Mouse (Mus musculus): ENCODE measurements at regions not wholly inside any gene's neighbourhood (a gene's known extent, or its start where the extent isn't known, plus 50 kb on each side); places are given as distances from the start of the nearest gene placed in this dataset.

DNA sequence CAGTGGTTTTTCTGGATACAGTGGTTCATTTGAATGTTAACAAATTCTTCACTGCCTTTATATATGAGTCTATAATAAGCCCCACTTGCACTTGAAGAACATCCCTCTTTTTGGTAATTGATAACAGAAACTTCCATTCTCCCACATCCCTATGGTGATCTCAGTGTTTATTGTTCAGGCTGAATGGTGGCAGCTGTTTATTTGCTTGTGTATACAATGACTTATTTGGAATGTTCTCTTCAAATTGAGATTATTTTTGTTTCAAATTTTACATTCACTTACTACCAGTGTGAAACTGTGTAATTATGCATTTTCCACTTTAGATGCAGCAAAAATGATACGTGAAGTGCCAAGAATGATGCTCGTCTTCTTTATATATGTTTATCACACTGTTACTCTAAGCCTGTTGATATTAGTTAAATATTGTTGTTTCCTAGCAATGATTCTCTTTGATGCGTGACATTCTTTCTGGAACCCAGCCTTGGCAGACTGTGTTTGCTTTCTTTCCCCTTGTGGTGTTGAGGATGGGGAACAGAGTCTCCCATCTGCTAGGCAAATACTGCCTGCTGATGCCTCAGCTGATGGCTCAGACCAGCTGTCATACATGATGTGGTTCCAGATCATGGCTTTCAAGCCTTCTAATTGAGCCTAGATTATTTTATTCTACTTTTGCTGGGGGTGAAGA, 389.1 kb downstream of the Cd109 start:
- no peak overlapping the region for H3K27ac ChIP-seq (replicated peaks)
- no peak for ATAC-seq (ENCODE audit: insufficient number of reproducible peaks, low FRiP score, low TSS enrichment, low read depth)
- no peak overlapping the region for H3K9ac ChIP-seq
- no peaks in the 10 kb centered on the region for H3K4me1 ChIP-seq
- H3K36me3 ChIP-seq, result no peaks in the 10 kb centered on the region
- H3K4me3 ChIP-seq (replicated peaks), result no peak overlapping the region
- no peak overlapping the region for H3K4me2 ChIP-seq (replicated peaks)
- H3K9me3 ChIP-seq (replicated peaks), result no peaks in the 10 kb centered on the region
- 58% methylated on average over 3 of the region's 3 CpGs for WGBS
- no peaks in the 10 kb centered on the region for H3K27me3 ChIP-seq

DNA sequence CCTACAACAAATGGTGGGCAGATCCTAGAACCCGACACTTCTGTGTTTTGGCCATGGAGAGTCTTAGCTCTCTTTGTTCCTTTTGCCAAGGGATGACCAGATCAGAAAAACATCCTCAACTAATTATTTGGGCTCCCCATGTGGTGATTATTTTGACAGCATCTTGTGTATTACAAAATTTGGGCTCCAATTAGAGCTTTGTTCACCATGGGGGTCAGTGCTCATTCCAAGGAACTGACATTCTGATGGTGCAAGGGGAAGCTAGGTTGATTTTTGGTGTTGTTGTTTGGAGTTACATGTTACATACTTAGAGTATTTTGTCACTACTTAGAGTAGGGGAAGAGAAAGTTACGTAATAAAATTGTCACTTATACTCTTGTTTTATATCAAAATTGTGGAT, 406.9 kb downstream of the Cd109 start:
- H3K4me1 ChIP-seq, result no peaks in the 10 kb centered on the region
- H3K4me3 ChIP-seq (replicated peaks), result no peak overlapping the region
- no peak for ATAC-seq (ENCODE audit: insufficient number of reproducible peaks, low FRiP score, low TSS enrichment, low read depth)
- H3K4me2 ChIP-seq (replicated peaks), result no peak overlapping the region
- H3K9me3 ChIP-seq (replicated peaks), result no peaks in the 10 kb centered on the region
- no peak overlapping the region for H3K9ac ChIP-seq
- no peak overlapping the region for H3K27ac ChIP-seq (replicated peaks)
- no peaks in the 10 kb centered on the region for H3K36me3 ChIP-seq
- H3K27me3 ChIP-seq, result no peaks in the 10 kb centered on the region
- WGBS, result 94% methylated on average over 2 of the region's 2 CpGs

DNA sequence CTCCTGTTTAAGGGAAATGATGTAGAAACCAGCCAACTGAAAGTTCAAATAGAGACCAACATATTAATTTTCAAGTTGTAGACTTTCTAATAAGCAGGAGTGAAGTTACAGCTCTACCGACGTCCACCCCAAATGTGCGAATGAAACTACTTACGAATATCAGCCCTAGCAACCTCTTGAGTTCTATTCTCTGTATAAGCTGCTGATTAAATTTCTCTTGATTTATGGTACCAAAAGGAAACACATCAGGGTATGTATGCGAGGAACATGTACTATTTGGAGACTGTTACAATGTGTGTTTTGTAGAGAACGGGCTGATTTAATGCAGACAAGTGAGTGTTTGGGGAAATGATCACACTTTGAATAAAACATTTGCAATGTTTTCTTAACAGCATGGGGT, 412.9 kb downstream of the Cd109 start:
- no peak for ATAC-seq (ENCODE audit: insufficient number of reproducible peaks, low FRiP score, low TSS enrichment, low read depth)
- no peak overlapping the region for H3K4me3 ChIP-seq (replicated peaks)
- 81% methylated on average over 6 of the region's 6 CpGs for WGBS
- H3K27ac ChIP-seq (replicated peaks), result no peak overlapping the region
- H3K4me2 ChIP-seq (replicated peaks), result no peak overlapping the region
- no peaks in the 10 kb centered on the region for H3K36me3 ChIP-seq
- H3K27me3 ChIP-seq, result no peaks in the 10 kb centered on the region
- no peak overlapping the region for H3K9ac ChIP-seq
- no peaks in the 10 kb centered on the region for H3K4me1 ChIP-seq
- H3K9me3 ChIP-seq (replicated peaks), result no peaks in the 10 kb centered on the region

DNA sequence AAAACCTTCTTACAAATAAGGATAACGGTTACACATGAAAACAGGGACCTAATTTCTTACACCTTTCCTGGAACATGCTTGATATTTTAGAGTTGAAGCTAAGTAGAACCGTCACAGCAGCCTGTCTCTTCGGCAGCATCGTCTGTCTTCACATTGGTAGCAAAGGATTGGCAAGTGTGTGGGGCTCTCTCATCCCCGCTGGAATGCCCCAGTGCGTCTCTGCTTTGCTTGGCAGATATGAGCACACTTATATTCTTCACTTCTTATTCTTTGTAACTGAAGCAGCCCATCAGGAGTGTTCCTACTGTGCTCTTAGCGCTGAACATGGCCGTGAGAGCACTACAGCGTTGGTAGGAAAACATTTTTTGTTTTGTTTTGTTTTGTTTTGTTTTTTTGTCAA, 414.1 kb downstream of the Cd109 start:
- Histone ChIP-seq H3K36me3 (no peaks in the 10 kb centered on the region), H3K9me3 (replicated peaks) (no peaks in the 10 kb centered on the region), H3K27ac (replicated peaks) (no peak overlapping the region), H3K9ac (no peak overlapping the region), H3K27me3 (no peaks in the 10 kb centered on the region), H3K4me1 (no peaks in the 10 kb centered on the region), H3K4me3 (replicated peaks) (no peak overlapping the region), H3K4me2 (replicated peaks) (no peak overlapping the region)
- ATAC-seq (ENCODE audit: insufficient number of reproducible peaks, low FRiP score, low TSS enrichment, low read depth), result no peak
- 71% methylated on average over 9 of the region's 9 CpGs for WGBS

DNA sequence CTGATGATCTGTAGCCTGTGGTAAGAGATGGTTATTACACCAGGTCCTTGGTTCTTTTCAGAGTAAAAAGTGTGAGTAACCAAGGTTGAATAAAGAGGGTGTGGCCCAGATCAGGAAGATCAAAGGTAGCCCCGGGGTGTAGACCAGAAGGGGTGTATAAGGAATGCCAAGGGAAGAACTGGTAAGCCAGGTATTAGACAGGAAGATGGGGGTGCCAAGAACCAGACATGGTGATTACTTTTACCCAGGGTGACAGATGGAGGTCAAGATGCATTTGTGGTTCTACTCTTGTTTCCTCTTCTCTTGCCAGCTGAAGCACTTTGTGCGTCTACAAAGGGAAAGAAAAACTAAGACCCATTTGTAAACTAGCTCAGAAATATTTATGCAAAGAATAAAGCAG, 420.3 kb downstream of the Cd109 start:
- 70% methylated on average over 2 of the region's 2 CpGs for WGBS
- no peak overlapping the region for H3K4me2 ChIP-seq (replicated peaks)

DNA sequence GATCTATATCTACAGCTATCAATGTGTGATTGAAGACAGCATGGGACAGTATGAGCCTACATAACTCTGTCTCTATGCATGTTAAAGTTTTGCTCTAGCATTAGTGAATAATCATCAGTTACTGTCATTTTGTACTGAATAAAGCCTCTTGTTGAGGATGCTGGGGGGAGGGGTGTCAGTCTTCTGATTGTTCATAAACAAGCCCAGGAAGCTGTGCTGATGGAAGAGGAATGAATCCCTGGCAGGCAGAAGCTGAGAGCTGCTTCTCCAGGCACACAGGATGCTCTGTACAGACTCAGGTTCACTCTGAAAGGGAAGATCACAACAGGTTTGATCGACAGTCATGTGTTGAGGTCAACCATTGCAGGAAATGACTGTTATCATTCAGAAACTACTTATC, 421.7 kb downstream of the Cd109 start:
- ATAC-seq (ENCODE audit: insufficient number of reproducible peaks, low FRiP score, low TSS enrichment, low read depth), result no peak
- H3K4me2 ChIP-seq (replicated peaks), result no peak overlapping the region
- H3K36me3 ChIP-seq, result no peaks in the 10 kb centered on the region
- H3K27ac ChIP-seq (replicated peaks), result no peak overlapping the region
- H3K4me1 ChIP-seq, result no peaks in the 10 kb centered on the region
- no peak overlapping the region for H3K9ac ChIP-seq
- H3K27me3 ChIP-seq, result no peaks in the 10 kb centered on the region
- no peak overlapping the region for H3K4me3 ChIP-seq (replicated peaks)
- WGBS, result 47% methylated on average over 1 of the region's 1 CpGs
- no peaks in the 10 kb centered on the region for H3K9me3 ChIP-seq (replicated peaks)

More for the DNA sequence above, 420.3 kb downstream of the Cd109 start:
- Histone ChIP-seq H3K9me3 (replicated peaks) (no peaks in the 10 kb centered on the region), H3K4me3 (replicated peaks) (no peak overlapping the region), H3K27me3 (no peaks in the 10 kb centered on the region), H3K36me3 (no peaks in the 10 kb centered on the region), H3K9ac (no peak overlapping the region), H3K27ac (replicated peaks) (no peak overlapping the region), H3K4me1 (no peaks in the 10 kb centered on the region)
- no peak for ATAC-seq (ENCODE audit: insufficient number of reproducible peaks, low FRiP score, low TSS enrichment, low read depth)

DNA sequence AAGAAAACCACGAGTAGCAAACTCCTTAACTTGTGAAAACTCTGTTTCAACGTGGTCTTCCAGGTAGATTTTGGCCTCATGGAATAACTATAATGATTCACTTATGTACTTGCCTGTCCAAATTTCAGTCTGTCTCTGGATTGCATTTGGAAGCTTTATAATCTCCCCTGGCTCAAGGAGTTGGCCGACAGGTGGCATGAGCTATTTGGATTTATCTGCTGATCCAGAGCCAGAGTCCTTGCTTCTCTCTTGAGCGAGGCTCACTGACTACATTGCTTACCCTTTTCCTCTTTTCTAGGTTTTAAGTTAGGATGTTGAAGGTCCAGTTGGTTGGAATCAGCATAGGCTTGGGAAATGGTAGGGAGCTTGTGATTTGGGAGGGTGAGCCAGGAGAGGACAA, 423.6 kb downstream of the Cd109 start:
- Histone ChIP-seq H3K27me3 (no peaks in the 10 kb centered on the region), H3K4me3 (replicated peaks) (no peak overlapping the region), H3K36me3 (no peaks in the 10 kb centered on the region), H3K9me3 (replicated peaks) (no peaks in the 10 kb centered on the region), H3K9ac (no peak overlapping the region), H3K4me1 (no peaks in the 10 kb centered on the region), H3K27ac (replicated peaks) (no peak overlapping the region), H3K4me2 (replicated peaks) (no peak overlapping the region)
- WGBS, result 78% methylated on average over 4 of the region's 4 CpGs
- no peak for ATAC-seq (ENCODE audit: insufficient number of reproducible peaks, low FRiP score, low TSS enrichment, low read depth)

DNA sequence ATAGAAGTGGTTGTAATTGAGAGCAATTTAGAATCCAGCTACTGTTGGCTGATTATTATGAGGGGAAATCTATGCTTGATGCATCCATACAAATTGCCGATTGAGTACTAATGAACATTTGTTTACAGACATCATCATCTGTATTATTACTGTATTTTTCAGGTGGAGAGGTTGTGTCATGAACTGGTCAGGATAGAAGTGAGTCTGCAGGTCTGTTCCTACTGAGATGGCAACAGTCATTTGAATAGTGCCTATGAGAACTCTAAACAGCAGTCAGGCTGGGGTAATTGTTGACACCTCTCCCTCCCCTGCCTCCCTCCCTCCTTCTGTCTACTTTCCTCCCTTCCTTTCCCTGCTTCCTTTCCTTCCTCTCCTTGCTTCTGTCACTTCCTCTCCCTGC, 429.0 kb downstream of the Cd109 start:
- 94% methylated on average over 1 of the region's 1 CpGs for WGBS
- H3K36me3 ChIP-seq, result no peaks in the 10 kb centered on the region
- no peaks in the 10 kb centered on the region for H3K4me1 ChIP-seq
- H3K27me3 ChIP-seq, result no peaks in the 10 kb centered on the region
- ATAC-seq (ENCODE audit: insufficient number of reproducible peaks, low FRiP score, low TSS enrichment, low read depth), result no peak
- no peak overlapping the region for H3K27ac ChIP-seq (replicated peaks)
- no peak overlapping the region for H3K4me3 ChIP-seq (replicated peaks)
- H3K9me3 ChIP-seq (replicated peaks), result no peaks in the 10 kb centered on the region
- H3K4me2 ChIP-seq (replicated peaks), result no peak overlapping the region
- H3K9ac ChIP-seq, result no peak overlapping the region

DNA sequence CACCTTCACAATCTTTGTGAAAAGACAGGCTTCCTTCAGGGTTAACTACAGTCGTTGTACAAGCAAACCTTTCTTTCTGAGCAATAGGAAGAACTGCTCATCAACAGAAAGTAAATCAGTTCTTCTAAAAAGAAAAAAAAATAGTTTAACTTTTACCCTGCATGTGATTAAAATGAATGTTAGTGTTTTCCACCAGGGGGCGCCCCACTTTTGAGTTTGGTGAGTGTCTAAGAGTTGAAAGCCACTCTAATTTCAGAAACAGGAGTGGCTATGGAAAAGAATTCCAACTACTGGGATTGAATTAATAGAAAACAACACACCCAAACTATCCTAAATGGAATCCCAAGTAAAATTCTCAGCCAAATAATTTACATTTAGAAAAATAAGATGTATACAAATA, 430.0 kb downstream of the Cd109 start:
- Histone ChIP-seq H3K9me3 (replicated peaks) (no peaks in the 10 kb centered on the region), H3K9ac (no peak overlapping the region), H3K4me1 (no peaks in the 10 kb centered on the region), H3K36me3 (no peaks in the 10 kb centered on the region), H3K27me3 (no peaks in the 10 kb centered on the region), H3K4me3 (replicated peaks) (no peak overlapping the region), H3K27ac (replicated peaks) (no peak overlapping the region), H3K4me2 (replicated peaks) (no peak overlapping the region)
- WGBS, result 6% methylated on average over 2 of the region's 2 CpGs
- no peak for ATAC-seq (ENCODE audit: insufficient number of reproducible peaks, low FRiP score, low TSS enrichment, low read depth)

DNA sequence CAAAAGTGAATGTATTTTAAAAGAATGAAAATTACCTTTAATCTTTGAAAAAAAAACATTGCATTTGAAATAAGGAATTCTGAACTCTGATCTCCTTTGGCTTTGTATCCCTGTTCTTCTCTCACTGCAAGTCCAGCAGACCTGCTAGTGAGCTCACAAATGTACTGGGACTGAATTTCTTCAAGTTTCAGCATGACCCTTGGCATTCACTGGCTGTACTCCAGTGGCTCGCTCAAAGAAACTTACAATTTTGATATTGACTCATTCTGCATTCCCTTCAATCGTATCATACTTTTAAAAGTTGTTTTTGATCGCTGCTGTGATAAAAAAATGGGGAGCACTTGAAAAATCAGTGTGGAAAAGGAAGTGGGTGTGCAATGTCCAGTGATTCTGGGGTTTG, 456.6 kb downstream of the Cd109 start:
- no peak overlapping the region for H3K27ac ChIP-seq (replicated peaks)
- ATAC-seq (ENCODE audit: insufficient number of reproducible peaks, low FRiP score, low TSS enrichment, low read depth), result no peak
- H3K4me2 ChIP-seq (replicated peaks), result no peak overlapping the region
- H3K9me3 ChIP-seq (replicated peaks), result no peaks in the 10 kb centered on the region
- H3K4me3 ChIP-seq (replicated peaks), result no peak overlapping the region
- no peaks in the 10 kb centered on the region for H3K36me3 ChIP-seq
- no peaks in the 10 kb centered on the region for H3K27me3 ChIP-seq
- WGBS, result 68% methylated on average over 3 of the region's 3 CpGs
- no peak overlapping the region for H3K9ac ChIP-seq
- no peaks in the 10 kb centered on the region for H3K4me1 ChIP-seq

DNA sequence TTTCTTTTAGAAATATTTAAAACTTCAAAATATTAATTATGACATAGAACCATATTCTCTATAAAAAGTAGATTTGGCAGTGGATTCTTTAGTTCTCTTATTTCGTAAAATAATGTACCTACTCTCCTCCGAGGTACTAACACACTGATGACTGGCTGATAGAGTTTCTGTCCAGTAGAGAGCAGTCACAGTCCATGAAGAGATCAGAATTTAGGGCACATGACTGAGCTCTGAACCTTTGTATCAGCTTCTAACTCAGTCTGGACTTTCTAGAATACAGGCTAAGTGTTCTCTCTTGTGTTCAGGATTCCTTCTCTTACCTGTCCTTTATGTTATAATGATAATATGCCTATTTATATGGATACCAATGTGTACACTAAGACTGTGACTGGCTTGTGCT, 494.3 kb downstream of the Cd109 start:
- Histone ChIP-seq H3K27me3 (no peaks in the 10 kb centered on the region), H3K4me1 (no peaks in the 10 kb centered on the region), H3K9ac (no peak overlapping the region), H3K4me3 (replicated peaks) (no peak overlapping the region), H3K27ac (replicated peaks) (no peak overlapping the region), H3K36me3 (no peaks in the 10 kb centered on the region), H3K4me2 (replicated peaks) (no peak overlapping the region), H3K9me3 (replicated peaks) (no peaks in the 10 kb centered on the region)
- no peak for ATAC-seq (ENCODE audit: insufficient number of reproducible peaks, low FRiP score, low TSS enrichment, low read depth)
- WGBS, result 47% methylated on average over 2 of the region's 2 CpGs

DNA sequence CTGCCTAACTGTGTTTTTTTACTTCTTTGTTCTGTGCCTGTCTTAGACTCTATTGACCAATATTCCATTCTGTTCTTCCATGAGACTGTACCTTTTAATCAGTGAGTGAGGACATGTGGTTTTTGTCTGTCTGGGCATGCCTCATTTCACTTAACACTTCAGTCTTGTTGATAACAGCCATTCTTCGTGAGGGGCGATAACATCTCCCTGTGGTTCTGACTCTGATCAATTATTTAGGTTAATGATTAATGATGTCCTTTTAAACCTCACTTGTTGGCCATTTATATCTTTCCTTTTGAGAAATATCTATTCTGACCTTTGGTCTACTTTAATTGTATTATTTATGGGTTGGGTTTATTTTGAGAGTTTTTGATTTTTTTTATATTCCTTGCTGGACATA, 496.0 kb downstream of the Cd109 start:
- Histone ChIP-seq H3K4me2 (replicated peaks) (no peak overlapping the region), H3K27ac (replicated peaks) (no peak overlapping the region), H3K4me3 (replicated peaks) (no peak overlapping the region), H3K36me3 (no peaks in the 10 kb centered on the region), H3K27me3 (no peaks in the 10 kb centered on the region), H3K9me3 (replicated peaks) (no peaks in the 10 kb centered on the region), H3K9ac (no peak overlapping the region), H3K4me1 (no peaks in the 10 kb centered on the region)
- no peak for ATAC-seq (ENCODE audit: insufficient number of reproducible peaks, low FRiP score, low TSS enrichment, low read depth)
- WGBS, result 62% methylated on average over 2 of the region's 2 CpGs
